Mouse (Mus musculus): Measurements from ENCODE around the gene Trnau1ap.
"Not testable (repeated sequence)": the region's sequence is repeated elsewhere in the genome, so short reads cannot be mapped to it uniquely, and the experiment has no call there.

DNA sequence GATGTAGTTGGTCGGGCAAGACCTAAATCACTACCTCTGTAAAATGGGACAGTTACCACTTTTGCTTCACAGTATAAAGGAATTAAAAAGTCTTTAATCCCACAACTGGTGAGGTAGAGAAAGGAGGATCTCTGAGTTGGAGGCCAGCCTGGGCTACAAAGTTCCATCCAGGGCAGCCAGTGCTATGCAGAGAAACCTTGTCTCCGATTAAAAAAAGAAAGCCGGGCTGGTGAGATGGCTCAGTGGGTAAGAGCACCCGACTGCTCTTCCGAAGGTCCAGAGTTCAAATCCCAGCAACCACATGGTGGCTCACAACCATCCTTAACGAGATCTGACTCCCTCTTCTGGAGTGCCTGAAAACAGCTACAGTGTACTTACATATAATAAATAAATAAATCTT, 25.9 kb downstream of the Trnau1ap start:
- not testable (repeated sequence) for TF ChIP-seq CTCF (IDR thresholded peaks at IDR 0.05; ENCODE audit: control insufficient read depth, insufficient read depth, insufficient replicate concordance, low read depth, low read length); POLR2A (IDR thresholded peaks at IDR 0.05; ENCODE audit: control insufficient read depth, low read depth, low read length)
